Mouse (Mus musculus) CD4-positive, CD25-positive, alpha-beta regulatory T cell, adult 2 months (primary cell): ENCODE data around the gene Ift122.

Experiments
- DNase-seq: peaks from one replicate; pipeline ENCODE4 v3.0.0-alpha.2; 2012; ENCODE audit warnings: low read depth, low spot score

Gene Ift122

GRCm38 (mm10) chr6:115853091-115853813, at the start of gene Ift122, which contains the start of gene Mbd4:
Gene Ift122 (plus strand): TSS chr6:115853470.
Gene Mbd4 (minus strand): TSS chr6:115853371.
- peak; percentile 99 for DNase-seq

- peak; percentile 80 for DNase-seq
These were observed 49.5 kb upstream of the Ift122 start for GRCm38 (mm10) chr6:115803541-115804382.

DNA sequence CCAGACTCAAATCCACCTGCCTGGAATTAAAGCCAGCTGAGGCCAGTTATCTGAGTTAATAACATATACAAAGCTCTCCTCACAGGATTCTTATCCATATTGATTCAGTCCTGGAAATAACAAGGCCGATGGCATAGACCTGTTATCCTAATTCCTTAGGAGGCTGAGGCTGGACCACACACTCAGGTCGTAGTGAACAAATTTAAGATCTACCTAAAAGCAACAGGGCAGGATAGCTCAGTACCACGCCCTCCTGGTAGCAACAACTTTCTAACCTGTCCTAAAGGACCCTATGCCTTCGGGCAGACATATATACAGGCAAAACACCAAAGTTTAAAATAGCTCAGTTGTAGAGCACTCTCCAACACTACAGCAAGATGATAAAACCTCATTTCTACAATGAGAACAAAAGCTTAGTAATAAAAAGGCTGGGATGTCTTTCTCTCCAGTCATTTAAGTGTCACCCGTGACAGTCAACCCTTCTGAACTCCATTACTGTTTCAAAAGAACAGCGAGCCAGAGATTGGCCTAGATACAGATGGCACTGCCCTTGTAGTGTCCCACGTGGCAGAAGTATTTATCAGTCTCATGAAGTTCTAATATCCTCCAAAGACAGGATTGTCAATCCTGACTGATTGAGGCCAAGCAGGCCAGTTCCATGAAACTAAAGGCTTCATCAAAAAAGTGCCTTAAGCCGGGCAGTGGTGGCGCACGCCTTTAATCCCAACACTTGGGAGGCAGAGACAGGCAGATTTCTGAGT, 48.7 kb upstream of the Ift122 start:
- DNase-seq = no peak

DNA sequence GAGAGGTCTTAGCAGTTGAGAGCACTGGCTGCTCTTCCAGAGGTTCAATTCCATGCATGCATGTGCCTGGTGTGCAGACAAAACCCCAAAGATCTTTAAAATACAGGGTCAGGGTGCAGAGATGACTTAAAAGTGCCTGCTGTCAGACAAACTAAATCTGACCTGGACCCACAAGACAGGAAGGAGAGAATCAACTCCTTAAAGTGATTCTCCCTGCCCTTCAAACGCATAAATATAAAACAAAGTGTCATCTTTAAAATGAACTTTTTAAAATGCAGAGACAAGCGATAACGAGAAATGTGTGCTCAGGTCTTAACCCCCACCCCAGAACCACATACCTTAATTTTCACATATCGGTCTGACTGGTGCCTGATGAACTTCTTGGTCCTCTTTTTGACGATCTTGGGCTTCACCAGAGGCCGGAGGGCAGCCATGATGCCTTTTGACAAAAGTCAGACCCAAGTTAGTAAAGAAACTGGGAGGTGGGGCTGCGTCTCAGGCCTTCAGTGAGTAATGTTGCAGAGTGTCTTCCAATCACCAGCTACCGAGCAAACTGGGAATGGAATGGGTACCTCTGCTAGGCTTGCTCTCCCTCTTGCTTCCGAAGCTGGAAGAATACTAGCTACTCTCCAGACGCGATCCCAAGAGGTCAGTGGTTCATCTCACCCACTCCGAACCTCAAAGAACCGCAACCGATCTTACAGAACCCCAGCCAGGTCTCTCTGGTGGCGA, 45.6 kb upstream of the Ift122 start:
- no peak for DNase-seq

GRCm38 (mm10) chr6:115808196-115808487, 45.1 kb upstream of the Ift122 start:
- no peak for DNase-seq

DNA sequence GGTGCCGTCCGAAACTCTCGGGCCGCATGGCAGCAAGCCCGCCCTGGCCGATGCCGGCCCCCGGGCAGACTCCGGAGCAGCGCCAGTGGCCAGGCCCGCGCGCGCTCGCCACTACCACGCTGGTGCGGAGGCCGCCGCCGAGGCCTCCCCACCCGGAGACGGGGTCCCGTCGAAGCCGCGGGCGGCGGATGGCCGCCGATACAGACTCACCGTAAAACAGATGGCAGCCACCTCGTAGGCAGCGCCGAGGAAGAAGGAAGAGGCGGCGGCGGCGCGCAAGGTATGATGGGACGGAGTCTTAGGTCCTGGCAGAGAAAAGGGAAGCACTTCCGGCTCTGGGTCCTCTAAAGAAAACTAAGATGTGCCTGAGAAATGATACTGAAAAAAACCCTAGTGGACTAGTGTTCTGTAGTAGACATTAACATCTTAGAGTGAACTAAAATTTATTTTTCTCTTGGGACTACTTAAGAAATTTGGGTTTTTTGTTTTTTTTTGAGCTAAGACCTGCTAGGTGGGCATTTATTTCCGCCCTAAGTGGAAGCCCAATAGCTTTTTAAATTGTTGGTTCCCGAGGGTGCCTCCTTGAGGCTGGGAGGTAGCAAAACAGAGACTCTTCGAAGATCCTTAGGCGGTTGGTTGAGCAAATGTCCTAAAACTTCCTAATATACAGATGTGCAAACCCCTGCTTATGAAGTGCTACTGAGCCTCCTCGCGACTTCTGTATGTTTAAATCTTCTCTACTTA, 44.6 kb upstream of the Ift122 start, which contains the start of gene Rpl32:
Rpl32 (minus strand) TSS at position 260 of the 744 bp plus-strand sequence.
- DNase-seq = peak; percentile 94

GRCm38 (mm10) chr6:115811606-115812005, 41.7 kb upstream of the Ift122 start:
- no peak for DNase-seq

- peak; percentile 76 for DNase-seq
These were observed 39.2 kb upstream of the Ift122 start for GRCm38 (mm10) chr6:115814104-115814503.

GRCm38 (mm10) chr6:115815041-115815440, 38.2 kb upstream of the Ift122 start:
- DNase-seq = no peak

DNA sequence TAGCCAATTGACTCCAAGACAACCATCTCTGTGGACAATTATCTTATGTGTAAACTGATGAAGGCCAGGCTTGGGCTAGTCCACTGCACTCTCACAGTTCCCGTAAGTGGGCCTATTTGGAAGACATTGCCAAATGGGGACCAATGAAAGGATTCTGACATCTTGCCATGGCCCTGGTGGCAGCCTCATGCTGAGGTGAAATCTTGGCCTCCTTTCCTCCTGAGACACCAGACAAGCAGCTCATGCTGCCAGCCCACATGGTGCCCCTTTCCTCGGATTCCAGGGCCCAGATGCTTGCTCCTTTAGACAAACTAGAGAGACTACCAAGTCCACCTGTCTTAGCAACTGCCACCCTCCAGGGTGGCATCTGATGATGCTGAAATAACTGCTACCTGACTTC, 35.1 kb upstream of the Ift122 start:
- DNase-seq = no peak

DNA sequence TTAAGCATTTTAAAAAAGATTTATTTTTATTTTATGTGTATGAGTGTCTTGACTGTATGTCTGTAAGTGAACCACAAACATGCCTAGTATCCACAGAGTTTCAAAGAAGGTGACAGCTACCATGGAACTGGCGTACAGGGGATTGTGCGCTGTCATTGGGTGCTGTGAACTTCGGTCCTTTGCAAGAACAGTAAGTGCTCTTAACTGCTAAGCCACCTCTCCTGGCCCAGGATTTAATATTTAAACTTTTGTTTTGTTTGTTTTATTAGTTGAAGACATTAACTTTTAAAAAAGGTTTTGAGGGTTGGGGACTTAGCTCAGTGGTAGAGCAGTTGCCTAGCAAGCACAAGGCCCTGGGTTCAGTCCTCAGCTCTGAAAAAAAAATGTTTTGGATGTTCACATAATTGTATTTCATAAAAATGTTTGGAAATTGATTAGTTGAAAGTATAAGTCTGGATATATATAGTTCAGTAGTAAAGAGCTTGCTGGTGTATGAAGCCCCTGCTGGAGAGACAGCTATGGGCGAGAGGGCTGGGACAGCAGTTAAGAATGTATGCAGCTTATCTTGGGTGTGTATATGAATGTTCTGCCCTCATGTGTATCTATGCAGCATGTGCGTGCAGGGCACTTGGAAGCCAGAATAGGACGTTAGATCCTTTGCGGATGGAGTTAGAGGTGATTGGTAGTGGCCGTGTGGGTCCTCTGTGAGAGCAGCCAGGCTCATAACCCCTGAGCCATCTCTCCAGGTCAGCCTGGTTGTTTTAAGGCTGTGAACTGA, 31.9 kb upstream of the Ift122 start:
- no peak for DNase-seq

- DNase-seq = peak; percentile 91
These were observed 29.3 kb upstream of the Ift122 start for GRCm38 (mm10) chr6:115823850-115824464.

DNA sequence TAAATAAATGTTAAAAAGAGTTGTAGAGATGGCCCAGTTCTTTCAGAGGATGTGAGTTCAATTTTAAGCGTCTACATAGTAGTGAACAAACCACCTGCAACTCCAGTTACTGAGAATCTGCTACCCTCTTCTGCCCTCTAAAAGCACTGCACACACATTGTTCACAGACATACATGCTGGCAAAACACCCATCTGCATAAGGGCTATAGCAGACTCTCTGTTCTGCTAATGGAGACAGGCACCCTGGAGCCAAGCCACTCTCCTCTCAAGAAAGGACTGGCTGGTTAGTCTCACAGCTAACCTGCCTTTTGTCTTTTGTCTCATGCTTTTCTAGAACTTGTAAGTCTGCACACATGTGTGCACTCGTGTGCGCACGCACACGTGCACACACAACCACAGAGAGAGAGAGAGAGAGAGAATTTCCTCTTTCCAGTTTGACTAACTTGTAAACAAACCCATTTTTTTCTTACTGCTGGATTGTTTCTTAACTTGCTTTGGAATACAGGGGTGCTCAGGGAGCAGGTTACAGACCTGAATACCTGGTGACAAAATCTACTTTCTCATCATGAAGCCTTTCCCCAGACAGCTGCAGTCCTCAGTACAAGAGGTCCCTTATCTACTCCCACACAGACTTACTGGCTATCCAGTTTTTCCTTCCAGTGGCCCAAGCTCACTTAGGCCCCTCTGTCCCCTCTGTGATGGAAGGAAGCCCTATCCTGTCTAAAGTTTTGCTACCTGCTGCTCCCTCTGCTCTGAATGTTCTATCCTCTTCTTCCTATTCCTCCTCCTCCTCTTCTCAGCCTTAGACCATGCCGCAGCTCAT, 22.3 kb upstream of the Ift122 start:
- no peak for DNase-seq

- DNase-seq = no peak
These were observed 21.0 kb upstream of the Ift122 start for GRCm38 (mm10) chr6:115832152-115832850.

GRCm38 (mm10) chr6:115833861-115834260, 19.4 kb upstream of the Ift122 start:
- DNase-seq = no peak

DNA sequence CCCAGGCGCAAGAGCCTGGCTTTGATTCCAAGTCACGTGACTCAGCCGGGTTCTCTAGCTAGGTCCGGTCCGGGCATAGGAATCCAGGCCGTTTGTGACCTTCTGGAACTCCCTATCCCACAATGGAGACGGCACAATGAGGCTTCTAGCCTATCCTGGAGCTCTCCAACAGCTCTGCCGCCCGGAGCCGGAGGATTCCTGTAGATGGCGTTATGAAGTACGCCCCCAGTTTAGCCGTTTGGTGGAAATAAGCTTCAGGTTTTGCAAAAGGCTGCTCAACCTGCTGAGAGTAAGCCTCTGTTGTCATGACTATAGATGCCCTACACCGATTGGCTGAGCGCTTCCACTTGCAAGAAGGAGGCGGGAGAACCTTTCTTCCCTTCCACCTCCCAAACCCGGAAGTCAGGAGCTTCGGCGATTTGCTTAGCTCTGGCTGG, 15.1 kb upstream of the Ift122 start, which contains the start of gene Efcab12:
Efcab12 (minus strand) TSS at position 252 of the 437 bp plus-strand sequence.
- DNase-seq = peak; percentile 82

GRCm38 (mm10) chr6:115838745-115839144, 14.5 kb upstream of the Ift122 start:
- DNase-seq = no peak

DNA sequence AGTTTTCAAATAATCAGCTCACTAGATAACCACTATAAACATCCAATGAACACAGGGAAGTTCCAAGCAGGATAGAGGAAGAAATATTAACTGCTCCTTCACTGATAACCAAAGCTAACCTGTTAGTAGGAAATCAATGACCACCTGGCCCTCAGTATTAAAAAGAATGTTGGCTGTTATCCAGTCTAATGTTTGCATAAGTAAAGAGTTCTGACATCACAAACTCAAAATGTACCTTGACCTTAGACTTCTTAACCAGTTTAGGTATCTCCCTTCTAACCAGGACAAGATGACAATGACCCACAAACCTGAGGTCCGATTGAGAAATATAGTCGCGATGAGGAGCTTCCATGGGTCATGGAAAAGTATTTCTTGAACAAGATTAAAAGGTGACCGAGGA, 8.3 kb upstream of the Ift122 start:
- no peak for DNase-seq
